Mouse (Mus musculus): ENCODE data around the gene Epha1.

DNA sequence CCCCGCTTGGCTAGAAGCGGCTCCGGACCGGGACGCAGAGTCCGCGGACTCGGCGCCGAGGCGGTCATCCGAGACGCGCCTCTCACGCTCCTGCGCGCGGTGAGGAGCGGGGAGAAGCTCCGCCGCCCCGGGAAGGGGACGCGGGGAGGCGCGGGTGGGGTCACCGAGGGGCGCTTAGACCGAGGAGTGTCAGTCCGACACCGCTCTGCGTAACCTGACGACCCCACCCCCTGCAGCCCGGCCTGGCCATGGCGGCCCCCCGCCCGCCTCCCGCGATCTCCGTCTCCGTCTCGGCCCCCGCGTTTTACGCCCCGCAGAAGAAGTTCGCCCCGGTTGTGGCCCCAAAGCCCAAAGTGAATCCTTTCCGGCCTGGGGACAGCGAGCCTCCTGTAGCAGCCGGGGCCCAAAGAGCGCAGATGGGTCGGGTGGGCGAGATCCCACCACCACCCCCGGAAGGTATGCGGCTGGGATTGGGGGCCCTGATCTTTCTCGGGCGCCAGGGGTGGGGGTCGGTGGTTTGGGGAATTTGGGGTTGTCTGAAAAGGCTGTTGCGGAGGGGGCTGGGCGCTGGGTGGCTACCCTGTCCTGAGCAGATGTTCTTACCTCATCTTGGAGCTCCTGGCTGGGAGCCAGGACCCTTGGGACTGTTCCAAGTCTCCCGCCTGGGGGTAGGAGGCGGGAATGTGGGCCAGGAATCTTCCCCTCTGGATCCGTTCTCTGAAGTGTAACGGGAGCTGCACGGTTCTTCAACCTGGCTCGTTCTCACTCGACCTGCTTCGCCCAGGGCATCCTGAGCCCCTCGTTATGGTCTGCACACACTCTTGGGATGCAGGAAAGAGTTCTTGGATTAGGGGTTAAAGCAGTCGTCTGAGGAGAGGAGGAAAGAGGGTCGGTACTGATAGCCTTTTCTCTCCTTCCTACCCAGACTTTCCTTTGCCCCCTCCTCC is 22.8 kb downstream of the Epha1 start:
- TF ChIP-seq CTCF (IDR thresholded peaks at IDR 0.05) (peak; percentile 24; the same call in 1 of the 2 replicates), EP300 (IDR thresholded peaks at IDR 0.05) (no peak)

Measured in lung, postnatal 0 days (tissue).